Mouse (Mus musculus): ENCODE data around the gene Tecpr2. TPM values are rescaled to one million over a fixed set of nuclear protein-coding genes. Genes with fewer than 3 reads are reported as not detected.

The Tecpr2 gene
- polyA plus RNA-seq, 1 experiment, result 4.2 TPM

DNA sequence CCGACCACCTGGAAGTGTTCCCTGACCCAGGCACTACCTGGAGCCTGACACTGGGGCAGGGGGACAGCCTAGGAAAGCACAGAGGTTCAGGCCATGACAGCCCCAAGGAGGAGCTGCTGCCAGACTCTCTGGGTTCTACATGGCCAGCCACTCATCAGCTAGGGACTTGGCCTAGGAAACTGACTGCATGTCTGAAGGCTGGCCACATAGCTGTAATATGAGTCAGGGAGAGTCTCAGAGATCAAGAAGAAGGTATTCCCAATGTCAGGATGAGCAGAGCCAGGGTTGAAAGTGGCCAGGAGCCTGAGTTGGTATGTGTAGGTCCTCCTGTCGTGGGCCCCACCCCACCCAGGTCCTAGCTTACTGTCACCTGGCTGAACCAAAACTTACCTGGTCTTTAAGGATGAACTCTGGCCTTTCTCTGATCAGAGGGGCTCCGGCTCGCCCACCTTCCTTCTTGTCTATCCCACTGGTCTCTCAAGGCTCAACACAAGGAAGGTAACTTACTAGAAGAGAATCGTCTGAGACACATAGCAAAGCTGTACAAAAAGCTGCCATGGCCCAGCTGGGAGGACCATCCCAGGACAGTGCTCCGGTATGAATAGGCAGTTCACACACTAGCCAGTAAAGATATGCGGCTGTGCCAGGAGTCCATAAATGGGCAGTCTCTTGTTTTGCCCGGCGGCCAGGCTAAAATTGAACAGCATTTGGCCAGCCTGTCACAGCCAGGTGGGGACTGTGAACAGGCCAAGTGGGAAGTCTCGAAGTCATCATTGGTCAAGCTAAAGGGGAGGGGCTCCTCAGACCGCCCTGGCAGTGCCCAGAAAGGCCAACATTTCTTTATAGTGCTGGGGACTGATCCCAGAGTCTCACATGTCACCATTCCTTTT lies 97.7 kb downstream of the Tecpr2 start:
- TF ChIP-seq MYOD1 (IDR thresholded peaks at IDR 0.05; ENCODE audit: control insufficient read depth in 1 of 3, insufficient read length in 2 of 3, low read depth in 2 of 3) (no peak), REST (IDR thresholded peaks at IDR 0.05; ENCODE audit: insufficient read depth, insufficient read length) (no peak), MAX (IDR thresholded peaks at IDR 0.05; ENCODE audit: low read depth) (no peak), CEBPB (IDR thresholded peaks at IDR 0.05; ENCODE audit: insufficient read depth, poor library complexity, severe bottlenecking) (no peak), TCF3 (IDR thresholded peaks at IDR 0.05; ENCODE audit: insufficient read length, low read depth) (no peak), USF1 (IDR thresholded peaks at IDR 0.05; ENCODE audit: low read depth) (no peak), TCF12 (IDR thresholded peaks at IDR 0.05; ENCODE audit: insufficient read depth, poor library complexity, severe bottlenecking) (no peak), POLR2AphosphoS2 (IDR thresholded peaks at IDR 0.05; ENCODE audit: insufficient read length, low read depth) (no peak), MYOG (IDR thresholded peaks at IDR 0.05; ENCODE audit: control insufficient read depth in 1 of 3, insufficient read depth in 1 of 3, insufficient read length in 2 of 3, low read depth in 2 of 3) (no peak), E2F4 (IDR thresholded peaks at IDR 0.05; ENCODE audit: insufficient read depth) (no peak)
- no peak overlapping the region for H3K4me3 ChIP-seq
- H3K4me2 ChIP-seq (ENCODE audit: low read depth), result no peak overlapping the region
- no peaks in the 10 kb centered on the region for H3K36me3 ChIP-seq (ENCODE audit: control insufficient read depth, insufficient read depth)
- H3K79me2 ChIP-seq (ENCODE audit: control insufficient read depth, insufficient read depth), result no peaks in the 10 kb centered on the region
- H3K27me3 ChIP-seq (ENCODE audit: control insufficient read depth, insufficient read depth, insufficient read length), result no peaks in the 10 kb centered on the region
- H3ac ChIP-seq (ENCODE audit: control insufficient read depth, insufficient read length), result no peak overlapping the region

- Histone ChIP-seq H3ac (ENCODE audit: control insufficient read depth, insufficient read length) (no peak overlapping the region), H3K4me3 (no peak overlapping the region), H3K36me3 (ENCODE audit: control insufficient read depth, insufficient read depth) (no peaks in the 10 kb centered on the region), H3K4me2 (ENCODE audit: low read depth) (no peak overlapping the region), H3K79me2 (ENCODE audit: control insufficient read depth, insufficient read depth) (no peaks in the 10 kb centered on the region), H3K27me3 (ENCODE audit: control insufficient read depth, insufficient read depth, insufficient read length) (no peaks in the 10 kb centered on the region)
- TF ChIP-seq SRF (IDR thresholded peaks at IDR 0.05; ENCODE audit: control insufficient read depth, insufficient read length, low read depth) (no peak), POLR2AphosphoS2 (IDR thresholded peaks at IDR 0.05; ENCODE audit: insufficient read length, low read depth) (no peak)
Observed at GRCm38 (mm10) chr12:110989409-110989808, 100.3 kb downstream of the Tecpr2 start.

DNA sequence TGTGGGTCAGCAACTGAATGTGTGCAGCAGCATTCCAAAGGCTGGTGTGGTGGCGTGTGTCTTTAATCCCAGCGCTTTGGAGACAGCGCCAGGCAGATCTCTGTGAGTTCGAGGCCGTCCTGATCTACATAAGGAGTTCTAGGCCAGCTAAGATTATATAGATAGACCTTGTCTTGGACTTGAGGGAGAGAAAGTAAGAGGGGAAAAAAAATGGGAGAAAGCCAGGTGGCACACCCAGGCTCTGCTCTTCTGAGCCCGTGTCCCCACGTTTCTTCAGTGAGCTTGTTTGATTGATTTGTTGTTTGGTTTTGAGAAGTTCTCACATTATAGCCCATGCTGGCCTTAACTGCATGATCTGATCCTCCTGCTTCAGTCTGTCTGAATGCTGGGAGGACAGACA lies 101.4 kb downstream of the Tecpr2 start:
- Histone ChIP-seq H3K4me2 (ENCODE audit: low read depth) (no peak overlapping the region), H3K4me3 (no peak overlapping the region), H3K27me3 (ENCODE audit: control insufficient read depth, insufficient read depth, insufficient read length) (no peaks in the 10 kb centered on the region)

DNA sequence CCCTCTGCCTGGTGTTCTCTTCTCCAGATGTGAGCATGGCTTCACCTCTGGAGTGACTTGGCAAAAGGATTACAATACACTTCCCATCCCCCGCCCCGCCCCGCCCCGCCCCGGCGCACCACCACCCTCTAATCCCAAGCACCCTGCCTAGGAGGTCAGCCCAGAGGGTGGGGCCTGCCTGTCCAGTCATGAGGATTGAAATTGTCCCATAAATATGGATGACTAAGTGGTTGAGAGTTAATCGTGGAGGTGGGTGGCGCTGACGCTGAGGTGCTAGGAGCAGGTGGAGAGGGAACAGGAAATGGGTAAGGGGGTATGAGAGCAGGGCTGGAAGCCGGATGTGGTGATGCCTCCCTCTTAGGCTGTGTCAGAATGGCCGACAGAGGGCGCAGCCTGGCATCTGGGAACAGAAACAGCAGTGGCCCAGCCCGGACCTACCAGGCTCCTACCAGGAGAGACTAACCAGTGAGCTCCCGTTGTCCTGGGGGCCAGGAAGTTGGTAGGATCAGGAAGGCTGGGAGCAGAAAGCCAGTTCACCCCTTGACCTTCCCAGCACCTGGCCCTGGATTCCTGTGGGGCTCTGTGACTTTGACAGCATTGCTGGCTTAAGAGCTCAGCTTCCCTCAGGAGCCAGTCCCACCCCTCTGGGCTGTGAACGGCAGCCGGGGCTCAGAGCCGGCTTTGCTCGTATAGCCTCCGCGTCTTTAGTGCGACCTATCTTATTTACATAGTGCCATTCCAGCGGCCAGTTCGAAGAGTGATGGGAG lies 102.5 kb downstream of the Tecpr2 start:
- Histone ChIP-seq H3K79me2 (ENCODE audit: control insufficient read depth, insufficient read depth) (no peaks in the 10 kb centered on the region), H3K27me3 (ENCODE audit: control insufficient read depth, insufficient read depth, insufficient read length) (no peaks in the 10 kb centered on the region), H3ac (ENCODE audit: control insufficient read depth, insufficient read length) (no peak overlapping the region), H3K4me3 (peak overlapping the region; percentile 33), H3K4me2 (ENCODE audit: low read depth) (peak overlapping the region; percentile 100), H3K36me3 (ENCODE audit: control insufficient read depth, insufficient read depth) (no peaks in the 10 kb centered on the region)
- no peak for TF ChIP-seq REST (IDR thresholded peaks at IDR 0.05; ENCODE audit: insufficient read depth, insufficient read length)
- peak in 1 of 3 experiments; percentile 41 for TF ChIP-seq MYOG (IDR thresholded peaks at IDR 0.05; ENCODE audit: control insufficient read depth in 1 of 3, insufficient read depth in 1 of 3, insufficient read length in 2 of 3, low read depth in 2 of 3)
- peak in 2 of 3 experiments; percentile 44 to 74 for TF ChIP-seq MYOD1 (IDR thresholded peaks at IDR 0.05; ENCODE audit: control insufficient read depth in 1 of 3, insufficient read length in 2 of 3, low read depth in 2 of 3)

More for the DNA sequence above, 101.4 kb downstream of the Tecpr2 start:
- no peak overlapping the region for H3ac ChIP-seq (ENCODE audit: control insufficient read depth, insufficient read length)
- TF ChIP-seq MAX (IDR thresholded peaks at IDR 0.05; ENCODE audit: low read depth), result no peak
- TF ChIP-seq MYOD1 (IDR thresholded peaks at IDR 0.05; ENCODE audit: control insufficient read depth in 1 of 3, insufficient read length in 2 of 3, low read depth in 2 of 3), result no peak
- no peak for TF ChIP-seq USF1 (IDR thresholded peaks at IDR 0.05; ENCODE audit: low read depth)
- no peak for TF ChIP-seq MYOG (IDR thresholded peaks at IDR 0.05; ENCODE audit: control insufficient read depth in 1 of 3, insufficient read depth in 1 of 3, insufficient read length in 2 of 3, low read depth in 2 of 3)
- no peak for TF ChIP-seq E2F4 (IDR thresholded peaks at IDR 0.05; ENCODE audit: insufficient read depth)
- no peak for TF ChIP-seq TCF3 (IDR thresholded peaks at IDR 0.05; ENCODE audit: insufficient read length, low read depth)
- TF ChIP-seq POLR2AphosphoS2 (IDR thresholded peaks at IDR 0.05; ENCODE audit: insufficient read length, low read depth), result no peak
- no peak for TF ChIP-seq CEBPB (IDR thresholded peaks at IDR 0.05; ENCODE audit: insufficient read depth, poor library complexity, severe bottlenecking)
- TF ChIP-seq SRF (IDR thresholded peaks at IDR 0.05; ENCODE audit: control insufficient read depth, insufficient read length, low read depth), result no peak
- H3K36me3 ChIP-seq (ENCODE audit: control insufficient read depth, insufficient read depth), result no peaks in the 10 kb centered on the region
- H3K79me2 ChIP-seq (ENCODE audit: control insufficient read depth, insufficient read depth), result no peaks in the 10 kb centered on the region

GRCm38 (mm10) chr12:110992128-110992553 lies 103.1 kb downstream of the Tecpr2 start:
- Histone ChIP-seq H3K4me3 (peak overlapping the region; percentile 33), H3K27me3 (ENCODE audit: control insufficient read depth, insufficient read depth, insufficient read length) (no peaks in the 10 kb centered on the region), H3K4me2 (ENCODE audit: low read depth) (peak overlapping the region; percentile 100), H3ac (ENCODE audit: control insufficient read depth, insufficient read length) (no peak overlapping the region), H3K79me2 (ENCODE audit: control insufficient read depth, insufficient read depth) (no peaks in the 10 kb centered on the region), H3K36me3 (ENCODE audit: control insufficient read depth, insufficient read depth) (no peaks in the 10 kb centered on the region)
- TF ChIP-seq POLR2A (IDR thresholded peaks at IDR 0.05; ENCODE audit: insufficient read length, low read depth) (peak; percentile 45), POLR2AphosphoS2 (IDR thresholded peaks at IDR 0.05; ENCODE audit: insufficient read length, low read depth) (peak; percentile 35), SRF (IDR thresholded peaks at IDR 0.05; ENCODE audit: control insufficient read depth, insufficient read length, low read depth) (peak; percentile 25), TCF3 (IDR thresholded peaks at IDR 0.05; ENCODE audit: insufficient read length, low read depth) (no peak)
